ENCODE assay signal across 16 mouse cellular contexts in the genomic region with DNA sequence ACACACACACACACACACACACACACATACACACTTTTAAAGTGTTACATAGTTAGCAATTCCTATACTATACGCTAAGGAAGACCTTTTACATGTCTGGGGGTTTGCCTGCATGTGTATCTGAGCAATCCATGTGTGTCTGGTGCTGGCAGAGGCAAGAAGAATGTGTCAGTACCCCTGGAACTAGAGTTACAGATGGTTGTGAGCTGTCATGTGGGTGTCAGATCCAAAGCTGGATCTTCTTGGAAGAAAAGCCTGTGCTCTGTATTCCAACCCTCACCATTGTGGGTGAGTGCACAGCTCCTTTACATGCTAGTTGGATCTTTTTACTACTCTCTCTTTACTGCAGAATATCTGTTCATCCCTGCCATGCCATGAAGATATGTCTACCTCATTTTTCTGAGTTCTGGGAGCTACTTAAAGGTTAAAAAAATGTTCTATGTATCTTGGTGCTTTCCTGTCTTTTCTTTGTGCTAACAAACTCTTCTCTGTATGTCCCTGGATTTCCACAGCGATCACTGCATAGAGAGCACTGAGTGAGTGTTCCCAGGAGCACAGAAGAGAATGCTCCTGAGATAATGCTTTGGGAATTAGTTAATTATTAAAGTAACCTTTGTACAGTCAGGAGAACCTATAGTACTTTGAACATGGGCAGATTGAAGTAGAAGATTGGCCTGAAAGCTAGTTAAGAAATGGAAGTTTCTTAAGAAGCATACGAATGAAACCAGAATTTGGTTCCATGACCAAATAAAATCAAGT.
DNase-seq lines count a peak whose midpoint lies in the region; ATAC-seq and TF ChIP-seq lines count a peak whose summit lies in the region.
"Had no signal": no experiment of that assay in that cellular context is flagged by ENCODE, and none has a peak within 500 bp of the region (broad histone marks: within the 10 kb centered on the region; RNA-seq: fewer than 3 reads in every experiment).

No protein-coding gene starts in this region.

- H3K9ac ChIP-seq in kidney, embryonic 14.5 days (ENCODE audit: low read depth, low read length): no peak overlapping the region
- no peak overlapping the region for H3K9ac ChIP-seq in intestine, embryonic 14.5 days (ENCODE audit: low read length)
- H3K9ac ChIP-seq in intestine, embryonic 16.5 days (ENCODE audit: low read depth, low read length): no peak overlapping the region
- H3K9ac ChIP-seq in forebrain, embryonic 16.5 days (replicated peaks; ENCODE audit: low read depth, low read length): no peak overlapping the region
- H3K9ac ChIP-seq: embryonic facial prominence, embryonic 15.5 days; hindbrain, embryonic 13.5 days had no signal

- TF ChIP-seq CTCF in small intestine, adult 2 months (IDR thresholded peaks at IDR 0.05; ENCODE audit: extremely low read depth, insufficient read length, insufficient replicate concordance, low read depth, low read length): no peak

- no peaks in the 10 kb centered on the region for H3K36me3 ChIP-seq in kidney, embryonic 14.5 days (ENCODE audit: control insufficient read depth, insufficient read depth, low read length)
- H3K36me3 ChIP-seq in intestine, embryonic 14.5 days (ENCODE audit: control insufficient read depth, insufficient read depth, low read length): no peaks in the 10 kb centered on the region
- no peaks in the 10 kb centered on the region for H3K36me3 ChIP-seq in intestine, embryonic 16.5 days (ENCODE audit: control insufficient read depth, insufficient read depth, low read length)
- no peaks in the 10 kb centered on the region for H3K36me3 ChIP-seq in small intestine, adult 2 months (ENCODE audit: control insufficient read depth, insufficient read depth, low read length)
- no peaks in the 10 kb centered on the region for H3K36me3 ChIP-seq in forebrain, embryonic 16.5 days (ENCODE audit: control insufficient read depth, insufficient read depth)
- H3K36me3 ChIP-seq: embryonic facial prominence, embryonic 15.5 days; hindbrain, embryonic 13.5 days; midbrain, embryonic 10.5 days had no signal

- H3K4me1 ChIP-seq in kidney, embryonic 14.5 days (ENCODE audit: control insufficient read depth, insufficient read depth, low read length): no peaks in the 10 kb centered on the region
- H3K4me1 ChIP-seq in intestine, embryonic 14.5 days (replicated peaks; ENCODE audit: control insufficient read depth, insufficient read depth, low read length): no peaks in the 10 kb centered on the region
- no peaks in the 10 kb centered on the region for H3K4me1 ChIP-seq in intestine, embryonic 16.5 days (ENCODE audit: control insufficient read depth, insufficient read depth, low read length)
- H3K4me1 ChIP-seq in small intestine, adult 2 months (ENCODE audit: control insufficient read depth, insufficient read depth, insufficient read length, low read length): peaks cover 14% of the 10 kb centered on the region; the same call in 1 of the 2 replicates
- H3K4me1 ChIP-seq in forebrain, embryonic 16.5 days (replicated peaks; ENCODE audit: control insufficient read depth, insufficient read depth, low read length): no peaks in the 10 kb centered on the region
- H3K4me1 ChIP-seq: embryonic facial prominence, embryonic 15.5 days; hindbrain, embryonic 13.5 days; midbrain, embryonic 10.5 days had no signal

- ATAC-seq in kidney, embryonic 14.5 days (ENCODE audit: low FRiP score, low TSS enrichment): no peak
- ATAC-seq in intestine, embryonic 14.5 days (replicated peaks; ENCODE audit: low FRiP score, low TSS enrichment, low read depth): peak; percentile 84
- ATAC-seq in intestine, embryonic 16.5 days: peak; percentile 98
- no peak for ATAC-seq in forebrain, embryonic 16.5 days
- ATAC-seq: CD4-positive, CD25-positive, alpha-beta regulatory T cell, adult 4 months had no signal

- TF ChIP-seq POLR2A in small intestine, adult 2 months (IDR thresholded peaks at IDR 0.05; ENCODE audit: low read depth, low read length): no peak

- H3K4me3 ChIP-seq in kidney, embryonic 14.5 days (ENCODE audit: low read length): no peak overlapping the region
- no peak overlapping the region for H3K4me3 ChIP-seq in intestine, embryonic 14.5 days (ENCODE audit: low read depth, low read length)
- no peak overlapping the region for H3K4me3 ChIP-seq in intestine, embryonic 16.5 days (ENCODE audit: low read length)
- no peak overlapping the region for H3K4me3 ChIP-seq in small intestine, adult 2 months (ENCODE audit: low read depth, low read length)
- H3K4me3 ChIP-seq in forebrain, embryonic 16.5 days (replicated peaks; ENCODE audit: low read length): no peak overlapping the region
- H3K4me3 ChIP-seq: embryonic facial prominence, embryonic 15.5 days; heart, adult 2 months; hindbrain, embryonic 13.5 days; midbrain, embryonic 10.5 days had no signal

- no peak overlapping the region for H3K4me2 ChIP-seq in kidney, embryonic 14.5 days (replicated peaks; ENCODE audit: low read depth, low read length)
- H3K4me2 ChIP-seq in intestine, embryonic 14.5 days (ENCODE audit: low read length): no peak overlapping the region
- no peak overlapping the region for H3K4me2 ChIP-seq in intestine, embryonic 16.5 days (ENCODE audit: low read depth, low read length)
- H3K4me2 ChIP-seq in forebrain, embryonic 16.5 days (ENCODE audit: low read length): no peak overlapping the region
- H3K4me2 ChIP-seq: embryonic facial prominence, embryonic 15.5 days; hindbrain, embryonic 13.5 days had no signal

- no peaks in the 10 kb centered on the region for H3K9me3 ChIP-seq in kidney, embryonic 14.5 days (ENCODE audit: control insufficient read depth, low read length)
- H3K9me3 ChIP-seq in intestine, embryonic 14.5 days (ENCODE audit: control insufficient read depth, low read length): no peaks in the 10 kb centered on the region
- no peaks in the 10 kb centered on the region for H3K9me3 ChIP-seq in intestine, embryonic 16.5 days (ENCODE audit: control insufficient read depth, low read length)
- no peaks in the 10 kb centered on the region for H3K9me3 ChIP-seq in forebrain, embryonic 16.5 days (ENCODE audit: control insufficient read depth, low read length)
- H3K9me3 ChIP-seq: embryonic facial prominence, embryonic 15.5 days; hindbrain, embryonic 13.5 days; midbrain, embryonic 10.5 days had no signal

- no peaks in the 10 kb centered on the region for H3K27me3 ChIP-seq in kidney, embryonic 14.5 days (ENCODE audit: control insufficient read depth, insufficient read depth, low read length)
- H3K27me3 ChIP-seq in intestine, embryonic 14.5 days (replicated peaks; ENCODE audit: control insufficient read depth, insufficient read depth, low read length): no peaks in the 10 kb centered on the region
- H3K27me3 ChIP-seq in intestine, embryonic 16.5 days (replicated peaks; ENCODE audit: control insufficient read depth, insufficient read depth, low read length): no peaks in the 10 kb centered on the region
- H3K27me3 ChIP-seq in small intestine, adult 2 months (ENCODE audit: control insufficient read depth, insufficient read depth, low read length): no peaks in the 10 kb centered on the region
- H3K27me3 ChIP-seq in forebrain, embryonic 16.5 days (replicated peaks; ENCODE audit: control insufficient read depth, insufficient read depth, low read length): no peaks in the 10 kb centered on the region
- H3K27me3 ChIP-seq: embryonic facial prominence, embryonic 15.5 days; hindbrain, embryonic 13.5 days had no signal

- no peak overlapping the region for H3K27ac ChIP-seq in kidney, embryonic 14.5 days (ENCODE audit: low read depth, low read length)
- H3K27ac ChIP-seq in intestine, embryonic 14.5 days (ENCODE audit: low read depth): peak overlapping the region; percentile 43
- H3K27ac ChIP-seq in intestine, embryonic 16.5 days (ENCODE audit: low read length): peak overlapping the region; percentile 90
- peak overlapping the region; percentile 96 for H3K27ac ChIP-seq in small intestine, adult 2 months (ENCODE audit: insufficient read depth, low read depth, low read length)
- no peak overlapping the region for H3K27ac ChIP-seq in forebrain, embryonic 16.5 days (ENCODE audit: low read length)
- H3K27ac ChIP-seq: embryonic facial prominence, embryonic 15.5 days; heart, adult 2 months; hindbrain, embryonic 13.5 days; midbrain, embryonic 10.5 days had no signal

- DNase-seq in kidney, postnatal 14 days: peak; percentile 5
- DNase-seq in intestine, embryonic 14.5 days (ENCODE audit: low spot score): no peak
- DNase-seq in adrenal gland, adult 2 months: no peak
- DNase-seq: adrenal gland, postnatal 10 days; cerebellum, adult 9-10 months; heart, adult 2 months; lung, postnatal 14 days; thymus, postnatal 14 days had no signal

- WGBS in kidney, embryonic 14.5 days: 78% methylated on average over 3 of the region's 3 CpGs
- WGBS in intestine, embryonic 14.5 days: 77% methylated on average over 3 of the region's 3 CpGs
- 56% methylated on average over 3 of the region's 3 CpGs for WGBS in intestine, embryonic 16.5 days
- 26% methylated on average over 3 of the region's 3 CpGs for WGBS in small intestine, adult 2 months
- WGBS in forebrain, embryonic 16.5 days: 79% methylated on average over 3 of the region's 3 CpGs

Comparison
In these comparisons a context has a peak if more than half of its experiments do, and no peak if none do; other contexts are left out.
1. ATAC-seq: peak in intestine, embryonic 14.5 days (single experiment) and intestine, embryonic 16.5 days (single experiment); none in kidney, embryonic 14.5 days (single experiment) and forebrain, embryonic 16.5 days (single experiment).
2. H3K27ac ChIP-seq: peak in intestine, embryonic 14.5 days (single experiment), intestine, embryonic 16.5 days (single experiment) and small intestine, adult 2 months (single experiment); none in kidney, embryonic 14.5 days (single experiment) and forebrain, embryonic 16.5 days (single experiment).